Mouse (Mus musculus) gastrocnemius, postnatal 4 days (tissue): ENCODE results near the gene Clec4a1. TPM values are rescaled to one million over a fixed set of nuclear protein-coding genes. Genes with fewer than 3 reads are reported as not detected.

ENCODE experiments used
- DNase-seq, 2 experiments: peaks; one replicate each; pipeline ENCODE4 v3.0.0; 2021 to 2022; ENCODE audit warnings: low spot score in 2 of 2, mixed read lengths in 2 of 2
- long read RNA-seq, 2 experiments: library from polyadenylated mRNA; stranded (forward); transcript quantifications; one replicate each; pipeline ENCODE4 v2.0.0; 2021
- total RNA-seq, 2 experiments: library from RNA; stranded (reverse); gene quantifications; 2 replicates each; pipeline ENCODE4 v1.2.3; 2021

The Clec4a1 gene
- 1 to 10 TPM; 4.7 to 5.4 TPM for total RNA-seq
- long read RNA-seq, experiment 1, partial matches to known transcripts: 0 of 1 reads
- long read RNA-seq, experiment 1, other reads (novel, unspliced or antisense): 0 of 1 reads
- long read RNA-seq, experiment 2, partial matches to known transcripts: 0 of 1 reads
- long read RNA-seq, experiment 2, other reads (novel, unspliced or antisense): 0 of 1 reads

- DNase-seq: no peak
Observed at GRCm38 (mm10) chr6:122921451-122921850, at the start of gene Clec4a1. Gene Clec4a1 (plus strand): TSS chr6:122921848.

DNA sequence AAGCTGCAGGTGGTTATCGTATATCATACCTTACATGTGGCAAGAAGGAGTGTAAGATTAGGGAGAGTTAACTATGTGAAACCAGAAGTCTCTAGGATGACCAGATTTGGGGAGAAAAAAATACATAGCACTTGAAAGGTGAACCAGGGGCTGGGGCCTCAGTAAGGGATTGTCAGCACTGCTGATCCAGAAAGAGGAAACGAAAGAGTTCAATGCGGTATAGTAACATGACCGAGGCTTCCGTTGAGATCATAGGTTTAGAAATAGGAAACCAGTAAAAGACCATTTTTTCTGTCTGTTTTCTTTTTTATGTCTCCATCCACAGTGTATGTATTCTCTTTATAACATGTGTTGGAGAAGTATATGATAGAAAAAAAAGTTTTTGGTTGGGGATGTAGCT lies 48.8 kb upstream of the Clec4a1 start:
- DNase-seq: no peak

DNA sequence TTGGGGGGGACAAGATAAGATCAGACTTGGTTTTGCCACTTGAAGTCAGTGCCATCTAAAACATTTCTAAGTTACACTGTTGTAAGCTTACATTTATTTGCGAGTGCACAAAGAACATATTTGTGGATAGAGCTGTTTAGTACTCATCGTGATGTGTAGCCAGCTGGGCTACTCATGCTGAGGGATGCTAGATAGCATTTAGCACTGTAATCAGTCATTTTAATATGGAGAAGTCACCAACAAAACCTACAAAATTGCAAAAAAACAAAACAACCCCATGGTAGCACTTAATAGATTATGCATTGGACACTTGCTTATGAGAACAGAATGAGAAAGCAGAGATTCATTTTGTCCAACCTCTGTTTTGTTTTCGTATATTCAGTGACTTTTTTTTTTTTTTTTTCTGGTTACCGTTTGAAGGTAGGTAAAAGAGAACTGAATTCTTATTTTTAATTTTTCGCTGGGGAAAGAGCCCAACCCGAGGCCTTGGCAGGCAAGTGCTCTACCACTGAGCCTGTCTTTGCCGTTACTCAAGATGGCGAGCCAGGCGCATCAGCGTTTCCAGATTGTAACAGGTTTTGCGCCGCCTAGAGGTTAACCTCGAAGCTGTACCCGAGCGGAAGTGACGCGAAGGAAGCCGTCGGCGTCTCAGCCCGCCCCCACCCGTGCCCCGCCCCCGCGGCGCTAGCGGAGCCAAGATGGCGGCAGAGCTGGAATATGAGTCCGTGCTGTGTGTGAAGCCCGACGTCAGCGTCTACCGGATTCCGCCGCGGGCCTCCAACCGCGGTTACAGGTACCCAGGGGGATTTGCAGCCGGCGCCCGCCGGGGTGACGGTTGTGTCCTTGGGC lies 47.6 kb upstream of the Clec4a1 start, which contains the start of gene Necap1:
Necap1 (plus strand) TSS at position 604 of the 849 bp plus-strand sequence.
- DNase-seq: peak; percentile 98

DNA sequence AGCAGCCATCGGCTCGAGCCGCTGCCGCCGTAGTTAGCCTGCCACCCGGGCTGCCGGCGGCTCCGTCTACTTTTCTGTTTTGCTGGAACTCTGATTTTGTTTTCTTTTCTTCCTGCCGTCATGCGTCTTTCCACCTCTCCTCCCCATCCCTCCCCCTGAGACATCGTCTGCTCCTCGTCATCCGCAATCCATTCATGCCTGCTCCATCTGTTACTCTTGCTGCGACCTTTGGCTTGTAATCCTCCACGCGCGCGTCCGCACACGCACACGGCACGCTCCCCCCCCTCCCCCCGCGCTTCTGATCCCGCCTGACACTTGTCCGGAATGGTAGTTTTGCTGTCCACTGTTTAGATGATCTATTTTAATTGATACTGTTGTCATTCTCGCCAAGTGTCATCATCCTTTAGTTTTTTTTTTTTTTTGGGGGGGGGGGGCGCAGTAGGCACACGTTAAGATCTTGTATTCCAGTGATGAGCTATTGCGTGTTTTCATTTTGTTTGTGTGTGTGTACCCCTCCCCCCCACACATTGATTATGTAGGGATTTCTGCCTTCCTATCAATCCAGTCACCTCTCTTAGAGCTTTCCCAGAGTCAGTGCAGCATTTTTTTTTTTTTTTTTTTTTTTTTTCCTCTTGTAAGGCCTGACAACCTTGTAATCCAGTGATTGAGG lies 46.8 kb upstream of the Clec4a1 start:
- DNase-seq: no peak

- DNase-seq: no peak
Observed at GRCm38 (mm10) chr6:122879141-122879735, 42.4 kb upstream of the Clec4a1 start.

- DNase-seq: no peak
Observed at GRCm38 (mm10) chr6:122879781-122880505, 41.7 kb upstream of the Clec4a1 start.

- DNase-seq: no peak
Observed at GRCm38 (mm10) chr6:122881287-122881686, 40.4 kb upstream of the Clec4a1 start.

GRCm38 (mm10) chr6:122883603-122884002 lies 38.0 kb upstream of the Clec4a1 start:
- no peak for DNase-seq

GRCm38 (mm10) chr6:122889599-122889998 lies 32.0 kb upstream of the Clec4a1 start:
- DNase-seq: no peak

DNA sequence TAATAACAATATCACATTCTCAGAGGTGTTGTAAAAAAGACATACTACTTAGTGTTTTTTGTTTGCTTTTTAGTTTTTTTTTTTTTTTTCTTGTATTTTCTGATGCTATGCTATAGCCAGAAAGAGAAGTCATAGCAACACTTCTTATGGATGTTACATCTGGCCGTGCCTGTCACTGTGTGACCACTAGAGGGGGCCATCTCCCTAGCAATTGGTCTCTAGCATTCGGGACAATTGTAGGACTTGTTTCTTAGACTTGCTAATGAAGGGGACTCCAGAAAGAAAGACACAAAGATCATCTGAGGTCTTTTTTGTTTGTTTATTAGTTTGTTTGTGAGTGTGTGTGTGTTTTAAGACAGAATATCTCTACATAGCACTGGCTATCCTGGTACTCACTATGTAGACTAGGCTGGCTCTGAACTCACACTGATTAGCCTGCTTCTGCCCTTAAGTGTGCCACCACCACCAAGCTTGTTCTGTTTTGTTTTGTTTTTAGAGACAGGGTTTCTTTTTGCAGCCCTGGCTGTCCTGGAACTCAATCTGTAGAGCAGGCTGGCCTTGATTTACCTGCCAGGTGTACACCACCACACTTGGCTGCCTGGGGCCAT lies 29.1 kb upstream of the Clec4a1 start:
- peak; percentile 29 to 54 for DNase-seq

GRCm38 (mm10) chr6:122919922-122920321 lies 1.7 kb upstream of the Clec4a1 start:
- DNase-seq: no peak

- no peak for DNase-seq
Observed at GRCm38 (mm10) chr6:122934845-122935244, 13.2 kb downstream of the Clec4a1 start.

DNA sequence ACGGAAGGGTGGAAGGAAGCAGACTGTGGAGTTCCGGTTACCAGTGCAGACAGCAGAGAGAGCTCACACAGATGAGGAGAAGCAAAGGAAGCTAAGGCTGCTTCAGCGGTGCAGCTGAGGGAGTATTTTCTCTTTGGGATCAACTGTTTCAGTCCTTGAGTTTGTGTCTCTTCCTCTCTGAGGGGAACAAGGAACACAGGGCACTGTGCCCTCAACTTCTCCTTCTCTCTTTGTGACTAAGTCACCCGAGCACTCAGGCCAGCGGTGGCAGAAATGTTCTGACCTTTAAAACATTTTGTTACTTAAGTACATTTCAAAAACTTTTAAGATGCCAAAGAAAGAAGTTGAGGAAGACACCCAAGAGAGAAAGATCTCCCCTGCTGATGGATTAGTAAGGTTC lies 18.0 kb downstream of the Clec4a1 start:
- no peak for DNase-seq

DNA sequence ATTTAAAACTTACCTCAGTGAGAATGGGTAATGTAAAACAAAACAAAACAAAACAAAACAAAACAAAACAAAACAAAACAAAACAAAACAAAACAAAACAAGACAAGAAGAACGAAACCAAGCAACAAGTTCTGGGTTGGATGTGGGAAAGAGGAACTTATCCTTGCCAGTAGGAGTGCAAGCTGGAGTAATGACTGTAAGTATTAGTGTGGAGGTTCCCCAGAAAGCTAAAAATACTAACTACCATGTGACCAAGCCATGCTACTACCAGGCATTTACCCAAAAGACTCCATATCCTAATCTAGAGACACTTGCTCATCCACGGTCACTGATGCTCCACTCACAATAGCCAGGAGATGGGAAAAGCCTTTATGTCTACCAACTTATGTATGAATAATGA lies 25.1 kb downstream of the Clec4a1 start:
- no peak for DNase-seq

- DNase-seq: no peak
Observed at GRCm38 (mm10) chr6:122952401-122952800, 30.8 kb downstream of the Clec4a1 start, which contains the start of gene Clec4a3. Gene Clec4a3 (plus strand): TSS chr6:122952515.

GRCm38 (mm10) chr6:122964562-122964961 lies 42.9 kb downstream of the Clec4a1 start:
- no peak for DNase-seq

DNA sequence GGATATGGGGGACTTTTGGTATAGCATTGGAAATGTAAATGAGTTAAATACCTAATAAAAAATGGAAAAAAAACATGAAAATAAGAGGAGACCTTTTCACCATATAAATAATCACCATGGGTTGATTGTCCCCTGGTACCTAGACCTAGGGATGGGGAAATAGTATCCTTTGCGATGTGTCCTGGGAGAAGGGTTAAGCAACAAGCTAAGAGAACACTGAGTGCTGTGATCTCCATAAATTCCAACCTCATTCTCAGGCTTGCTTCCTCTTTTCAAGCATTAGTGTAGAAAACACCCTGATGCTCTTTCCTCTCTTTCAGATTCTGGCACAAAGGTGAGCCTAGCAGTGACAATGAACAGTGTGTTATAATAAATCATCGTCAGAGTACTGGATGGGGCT lies 47.4 kb downstream of the Clec4a1 start:
- DNase-seq: no peak
